Mouse (Mus musculus) kidney, adult 2 months (tissue): Measurements from ENCODE around the gene Psmd11.

Experiments used
- CTCF ChIP-seq: fragments of 200-500 bp; conservative IDR thresholded peaks from 2 replicates; pipeline ENCODE4 v1.5.1; 2011; ENCODE audit warnings: low read depth, mild to moderate bottlenecking, control low read depth, low read length, moderate library complexity, mixed read lengths; ENCODE audit not compliant: insufficient read depth, insufficient read length
- POLR2A ChIP-seq: fragments of 200-500 bp; IDR thresholded peaks from one replicate; pipeline ENCODE4 v1.6.1; 2011; ENCODE audit warnings: low read depth, low read length, control low read depth

DNA sequence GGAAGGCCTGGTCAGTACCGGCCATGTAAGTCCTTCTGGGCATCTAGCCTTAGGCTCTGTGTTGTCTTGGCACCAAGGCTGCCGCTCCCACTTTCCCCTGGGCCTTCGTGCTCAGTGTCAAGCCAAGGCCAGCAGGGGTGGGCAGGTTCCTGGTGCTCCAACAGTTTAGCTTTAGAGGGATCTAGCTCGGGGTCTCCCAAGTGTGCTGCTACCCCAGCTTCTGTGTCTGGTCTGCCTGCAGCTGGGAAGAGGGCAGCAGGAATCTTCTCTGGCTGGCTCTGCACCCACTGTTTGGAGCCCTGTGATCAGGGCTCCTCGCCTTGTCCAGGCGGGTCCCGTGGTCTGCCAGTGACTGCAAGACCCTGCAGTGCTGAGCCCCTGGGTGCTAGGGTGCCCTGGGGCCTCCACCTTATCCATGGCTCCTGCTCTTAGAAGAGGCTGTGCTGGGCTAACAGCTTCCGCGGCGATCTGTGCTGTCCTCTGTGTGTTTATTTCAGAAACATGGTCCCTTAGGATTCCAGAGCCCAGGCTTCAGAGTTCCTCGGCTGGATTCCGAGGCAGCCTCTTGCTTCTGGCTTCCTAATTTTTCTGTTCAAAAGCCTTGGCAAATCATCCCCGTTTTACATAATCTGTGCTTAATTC is 53.1 kb downstream of the Psmd11 start:
- TF ChIP-seq CTCF (no peak), POLR2A (no peak)
